ENCODE assay signal across 20 mouse cellular contexts in genomic region chr11:86026556-86027194, GRCm38 (mm10).
DNase-seq lines count a peak whose midpoint lies in the region; ATAC-seq and TF ChIP-seq lines count a peak whose summit lies in the region.
"Had no signal": no experiment of that assay in that cellular context is flagged by ENCODE, and none has a peak within 500 bp of the region (broad histone marks: within the 10 kb centered on the region; RNA-seq: fewer than 3 reads in every experiment).

No protein-coding gene starts in this region.

- H3K27ac ChIP-seq in hindbrain, embryonic 10.5 days = peak overlapping the region; percentile 50; the same call in 1 of the 2 replicates
- no peak overlapping the region for H3K27ac ChIP-seq in hindbrain, postnatal 0 days
- 0 out of 2 replicates have a peak overlapping the region, but pooled peaks have one; percentile 19 for H3K27ac ChIP-seq in embryonic facial prominence, embryonic 10.5 days (replicated peaks)
- H3K27ac ChIP-seq in limb, embryonic 13.5 days = peak overlapping the region; percentile 59; the same call in 1 of the 2 replicates
- no peak overlapping the region for H3K27ac ChIP-seq in heart, embryonic 10.5 days
- H3K27ac ChIP-seq: lung, embryonic 15.5 days; stomach, postnatal 0 days had no signal

- ATAC-seq in hindbrain, postnatal 0 days = no peak
- ATAC-seq in limb, embryonic 13.5 days (ENCODE audit: low FRiP score, low read depth) = peak; percentile 39
- ATAC-seq in activated CD4-positive, CD25-positive, alpha-beta regulatory T cell, adult 4 months = no peak
- ATAC-seq: forebrain, postnatal 0 days had no signal

- no peaks in the 10 kb centered on the region for H3K9me3 ChIP-seq in hindbrain, embryonic 10.5 days
- H3K9me3 ChIP-seq in hindbrain, postnatal 0 days (ENCODE audit: low read length) = no peaks in the 10 kb centered on the region
- no peaks in the 10 kb centered on the region for H3K9me3 ChIP-seq in embryonic facial prominence, embryonic 10.5 days
- no peaks in the 10 kb centered on the region for H3K9me3 ChIP-seq in limb, embryonic 13.5 days
- H3K9me3 ChIP-seq in heart, embryonic 10.5 days = no peaks in the 10 kb centered on the region
- H3K9me3 ChIP-seq: G1E; lung, embryonic 15.5 days had no signal

- H3K4me2 ChIP-seq in hindbrain, postnatal 0 days (ENCODE audit: low read depth, low read length) = no peak overlapping the region
- peak overlapping the region; percentile 5; the same call in 1 of the 2 replicates for H3K4me2 ChIP-seq in limb, embryonic 13.5 days (replicated peaks)
- H3K4me2 ChIP-seq: lung, embryonic 15.5 days had no signal

- no peaks in the 10 kb centered on the region for H3K27me3 ChIP-seq in hindbrain, embryonic 10.5 days (ENCODE audit: insufficient read depth, poor library complexity, severe bottlenecking)
- H3K27me3 ChIP-seq in hindbrain, postnatal 0 days (ENCODE audit: insufficient read depth, low read length) = no peaks in the 10 kb centered on the region
- no peaks in the 10 kb centered on the region for H3K27me3 ChIP-seq in embryonic facial prominence, embryonic 10.5 days (replicated peaks; ENCODE audit: low read depth, poor library complexity, severe bottlenecking)
- no peaks in the 10 kb centered on the region for H3K27me3 ChIP-seq in limb, embryonic 13.5 days
- no peaks in the 10 kb centered on the region for H3K27me3 ChIP-seq in heart, embryonic 10.5 days (ENCODE audit: insufficient read depth, poor library complexity, severe bottlenecking)
- H3K27me3 ChIP-seq: lung, embryonic 15.5 days had no signal

- 26% methylated on average over 7 of the region's 7 CpGs for WGBS in hindbrain, embryonic 10.5 days
- 20% methylated on average over 7 of the region's 7 CpGs for WGBS in hindbrain, postnatal 0 days
- WGBS in embryonic facial prominence, embryonic 10.5 days = 21% methylated on average over 7 of the region's 7 CpGs
- WGBS in limb, embryonic 13.5 days = 2% methylated on average over 7 of the region's 7 CpGs
- 24% methylated on average over 7 of the region's 7 CpGs for WGBS in heart, embryonic 10.5 days

- H3K9ac ChIP-seq in hindbrain, postnatal 0 days (replicated peaks; ENCODE audit: low read length) = no peak overlapping the region
- H3K9ac ChIP-seq in limb, embryonic 13.5 days = no peak overlapping the region
- H3K9ac ChIP-seq: forebrain, postnatal 0 days; lung, embryonic 15.5 days had no signal

- H3K4me1 ChIP-seq in hindbrain, embryonic 10.5 days (replicated peaks) = peaks cover 18% of the 10 kb centered on the region
- H3K4me1 ChIP-seq in hindbrain, postnatal 0 days (ENCODE audit: insufficient read depth, low read length) = no peaks in the 10 kb centered on the region
- H3K4me1 ChIP-seq in embryonic facial prominence, embryonic 10.5 days = peaks cover 31% of the 10 kb centered on the region
- peaks cover 55% of the 10 kb centered on the region for H3K4me1 ChIP-seq in limb, embryonic 13.5 days
- H3K4me1 ChIP-seq in heart, embryonic 10.5 days = peaks cover under 1% of the 10 kb centered on the region; the same call in 1 of the 2 replicates

- H3K36me3 ChIP-seq in hindbrain, embryonic 10.5 days = no peaks in the 10 kb centered on the region
- H3K36me3 ChIP-seq in hindbrain, postnatal 0 days (ENCODE audit: insufficient read depth, low read length) = no peaks in the 10 kb centered on the region
- H3K36me3 ChIP-seq in embryonic facial prominence, embryonic 10.5 days (replicated peaks) = no peaks in the 10 kb centered on the region
- no peaks in the 10 kb centered on the region for H3K36me3 ChIP-seq in limb, embryonic 13.5 days
- no peaks in the 10 kb centered on the region for H3K36me3 ChIP-seq in heart, embryonic 10.5 days
- H3K36me3 ChIP-seq: G1E; lung, embryonic 15.5 days had no signal

- peak; percentile 16 for DNase-seq in hindbrain, embryonic 10.5 days (ENCODE audit: low spot score)
- no peak for DNase-seq in hindbrain, postnatal 0 days (ENCODE audit: low spot score)
- DNase-seq in MN1 (ENCODE audit: low spot score) = peak; percentile 23
- DNase-seq in embryonic facial prominence, embryonic 10.5 days (ENCODE audit: low spot score) = peak; percentile 22
- DNase-seq in heart, embryonic 10.5 days (ENCODE audit: low spot score) = no peak
- DNase-seq in cerebellum, postnatal 4 days (ENCODE audit: low spot score in 2 of 2) = no peak
- DNase-seq: cerebellum, adult 11 months; cerebellum, postnatal 25 days; forebrain, postnatal 0 days; heart, adult 18-20 months; kidney, adult 8-10 months; kidney, postnatal 36 days; layer of hippocampus, postnatal 36 days; thymus, postnatal 14 days had no signal

- H3K4me3 ChIP-seq in hindbrain, embryonic 10.5 days = no peak overlapping the region
- no peak overlapping the region for H3K4me3 ChIP-seq in hindbrain, postnatal 0 days (ENCODE audit: low read length)
- no peak overlapping the region for H3K4me3 ChIP-seq in embryonic facial prominence, embryonic 10.5 days
- no peak overlapping the region for H3K4me3 ChIP-seq in limb, embryonic 13.5 days
- H3K4me3 ChIP-seq in heart, embryonic 10.5 days = no peak overlapping the region
- H3K4me3 ChIP-seq: erythroblast, embryonic 14.5 days; lung, embryonic 15.5 days had no signal

- TF ChIP-seq CTCF in hindbrain, postnatal 0 days (IDR thresholded peaks at IDR 0.05; ENCODE audit: low read depth) = no peak

Comparison
In these comparisons a context has a peak if more than half of its experiments do, and no peak if none do; other contexts are left out.
1. DNase-seq: peak in hindbrain, embryonic 10.5 days (single experiment), MN1 (single experiment) and embryonic facial prominence, embryonic 10.5 days (single experiment); none in hindbrain, postnatal 0 days (single experiment), heart, embryonic 10.5 days (single experiment) and cerebellum, postnatal 4 days (0 of 2).
2. H3K27ac ChIP-seq: peak in hindbrain, embryonic 10.5 days (single experiment), embryonic facial prominence, embryonic 10.5 days (single experiment) and limb, embryonic 13.5 days (single experiment); none in hindbrain, postnatal 0 days (single experiment) and heart, embryonic 10.5 days (single experiment).